Mouse (Mus musculus): ENCODE results near the gene Gm21319.
"Not testable (repeated sequence)": the region's sequence is repeated elsewhere in the genome, so short reads cannot be mapped to it uniquely, and the experiment has no call there.

Gm21319 gene

GRCm38 (mm10) chr12:87775655-87776054 is at the start of gene Gm21319:
Gene Gm21319 (minus strand): TSS chr12:87775755.
- DNase-seq (ENCODE audit: low spot score) = not testable (repeated sequence)

- not testable (repeated sequence) for DNase-seq (ENCODE audit: low spot score)
These were observed 40.7 kb upstream of the Gm21319 start, which contains the start of gene BB287469 for GRCm38 (mm10) chr12:87816277-87816676. Gene BB287469 (plus strand): TSS chr12:87816577.

GRCm38 (mm10) chr12:87797971-87798370 is 22.4 kb upstream of the Gm21319 start:
- not testable (repeated sequence) for DNase-seq (ENCODE audit: low spot score)

- not testable (repeated sequence) for DNase-seq (ENCODE audit: low spot score)
These were observed 19.7 kb upstream of the Gm21319 start, which contains the start of gene Gm21936 for GRCm38 (mm10) chr12:87795212-87795611. Gene Gm21936 (plus strand): TSS chr12:87795512.
